Mouse (Mus musculus) hindbrain, embryonic 16.5 days (tissue): ENCODE data around the gene Adgrg1. TPM values are rescaled to one million over a fixed set of nuclear protein-coding genes. Genes with fewer than 3 reads are reported as not detected.
A peak's percentile ranks its signal among the peaks of the same experiment; 100 is the strongest.

Experiments
- ATAC-seq: fragments of 200-750 bp; cut with Nextera tagmentation; 2 replicates; pipeline ENCODE4 v1.8.0; 2017; ENCODE audit warnings: moderate TSS enrichment, moderate library complexity
- H3K27ac ChIP-seq: fragments of 300-500 bp; sonication (generic); 2 replicates; pipeline ENCODE4 v1.5.1; 2014; ENCODE audit warnings: low read depth, mild to moderate bottlenecking, control low read depth, low read length, moderate library complexity
- H3K27me3 ChIP-seq: fragments of 300-500 bp; sonication (generic); replicated peaks from 2 replicates; pipeline ENCODE4 v1.6.1; 2014; ENCODE audit warnings: low read length; ENCODE audit not compliant: control insufficient read depth, insufficient read depth
- H3K36me3 ChIP-seq: fragments of 300-500 bp; sonication (generic); 2 replicates; pipeline ENCODE4 v1.6.1; 2014; ENCODE audit warnings: mild to moderate bottlenecking, low read length, moderate library complexity, mixed read lengths; ENCODE audit not compliant: control insufficient read depth, insufficient read depth
- H3K4me1 ChIP-seq: fragments of 300-500 bp; sonication (generic); 2 replicates; pipeline ENCODE4 v1.6.1; 2014; ENCODE audit warnings: low read depth, low read length; ENCODE audit not compliant: control insufficient read depth, insufficient read depth
- H3K4me2 ChIP-seq: fragments of 300-500 bp; sonication (generic); 2 replicates; pipeline ENCODE4 v1.6.1; 2014; ENCODE audit warnings: mild to moderate bottlenecking, low read length, control low read depth, moderate library complexity
- H3K4me3 ChIP-seq: fragments of 300-500 bp; sonication (generic); 2 replicates; pipeline ENCODE4 v1.5.1; 2014; ENCODE audit warnings: mild to moderate bottlenecking, low read length, control low read depth, moderate library complexity
- H3K9ac ChIP-seq: fragments of 300-500 bp; sonication (generic); 2 replicates; pipeline ENCODE4 v1.6.1; 2014; ENCODE audit warnings: low read depth, mild to moderate bottlenecking, control low read depth, low read length, moderate library complexity
- H3K9me3 ChIP-seq: fragments of 300-500 bp; sonication (generic); 2 replicates; pipeline ENCODE4 v1.6.1; 2014; ENCODE audit warnings: mild to moderate bottlenecking, low read length, moderate library complexity; ENCODE audit not compliant: control insufficient read depth
- WGBS: fragments of 180-500 bp; shearing (Covaris S2); extraction: QIAGEN DNeasy Blood & Tissue Kit; methylation state at CpG from one replicate; pipeline ENCODE4 v1.1.7; 2014; 5-methylcytosine and 5-hydroxymethylcytosine counted together
- polyA plus RNA-seq: library from polyadenylated mRNA; unstranded; fragments of >200 nt; fragmentation: Nextera tagmentation; extraction: Ambion mirVana; gene quantifications from 2 replicates; pipeline ENCODE4 v1.2.1, GENCODE M21; 2015

Gene Adgrg1
- polyA plus RNA-seq, 1 experiment from 2014 or later, result 112 TPM

DNA sequence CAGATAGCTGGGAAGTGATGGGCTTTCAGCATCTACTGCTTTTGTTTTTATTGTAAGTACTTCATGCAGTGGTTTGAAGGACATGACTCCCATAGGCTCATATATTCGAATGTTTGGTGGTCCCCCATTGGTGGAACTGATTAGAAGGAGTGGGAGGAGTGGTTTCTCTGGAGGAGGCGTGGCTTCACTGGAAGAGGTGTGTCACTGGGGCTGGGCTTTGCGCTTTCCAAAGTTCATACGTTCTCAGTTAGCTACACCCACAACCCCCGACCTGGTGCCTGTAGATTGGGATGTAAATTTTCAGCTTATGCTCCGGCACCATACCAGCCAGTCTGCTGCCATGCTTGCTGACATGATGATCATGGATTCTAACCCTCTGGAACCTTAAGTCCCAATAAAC lies 79.9 kb downstream of the Adgrg1 start:
- WGBS, result 62% methylated on average over 6 of the region's 6 CpGs
- ATAC-seq, result no peak

DNA sequence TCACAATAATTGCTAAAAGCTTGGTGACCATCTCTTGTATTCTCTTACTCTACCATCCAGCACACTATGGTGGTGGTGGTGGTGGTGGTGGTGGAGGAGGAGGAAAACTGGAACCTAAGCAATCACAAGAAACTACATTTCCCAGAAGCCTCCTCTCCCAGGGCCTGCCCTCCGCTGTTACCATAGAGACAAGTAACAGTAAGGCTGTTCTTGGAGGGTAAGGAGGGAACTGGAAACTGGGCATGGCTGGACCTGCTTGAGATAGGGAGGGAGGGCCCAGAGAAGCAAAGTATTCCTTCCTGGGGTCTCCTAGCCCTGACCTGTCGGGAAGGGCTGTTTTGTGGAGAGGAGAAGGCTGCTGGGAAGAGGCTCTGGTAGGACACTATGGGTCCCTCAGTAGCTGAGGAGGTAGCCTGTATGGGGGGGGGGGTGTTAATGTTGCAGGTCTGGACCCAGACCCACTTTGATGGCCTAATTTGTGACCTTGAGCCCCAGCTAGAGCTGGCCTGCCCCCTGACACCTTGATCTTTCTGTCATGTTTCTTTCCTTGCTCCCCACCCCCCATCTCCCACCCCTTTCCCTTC lies 80.5 kb downstream of the Adgrg1 start, which contains the start of gene Drc7:
Gene Drc7 (plus strand): TSS at position 177 of the 584 bp plus-strand sequence.
- no peaks in the 10 kb centered on the region for H3K9me3 ChIP-seq
- H3K4me2 ChIP-seq, result peak within 1 kb of the TSS; percentile 14
- peak; percentile 87 for ATAC-seq
- no peaks in the 10 kb centered on the region for H3K36me3 ChIP-seq
- no peak within 1 kb of the TSS for H3K27ac ChIP-seq
- WGBS, result 25% methylated on average over 2 of the region's 2 CpGs
- H3K9ac ChIP-seq, result no peak within 1 kb of the TSS
- no peaks in the 10 kb centered on the region for H3K4me1 ChIP-seq
- no peaks in the 10 kb centered on the region for H3K27me3 ChIP-seq
- peak within 1 kb of the TSS; percentile 4; the same call in 1 of the 2 replicates for H3K4me3 ChIP-seq

More for the DNA sequence above, 79.9 kb downstream of the Adgrg1 start:
- Histone ChIP-seq H3K9me3 (no peaks in the 10 kb centered on the region), H3K27ac (no peak overlapping the region), H3K4me2 (no peak overlapping the region), H3K9ac (no peak overlapping the region), H3K36me3 (no peaks in the 10 kb centered on the region), H3K27me3 (no peaks in the 10 kb centered on the region), H3K4me1 (no peaks in the 10 kb centered on the region), H3K4me3 (no peak overlapping the region)

DNA sequence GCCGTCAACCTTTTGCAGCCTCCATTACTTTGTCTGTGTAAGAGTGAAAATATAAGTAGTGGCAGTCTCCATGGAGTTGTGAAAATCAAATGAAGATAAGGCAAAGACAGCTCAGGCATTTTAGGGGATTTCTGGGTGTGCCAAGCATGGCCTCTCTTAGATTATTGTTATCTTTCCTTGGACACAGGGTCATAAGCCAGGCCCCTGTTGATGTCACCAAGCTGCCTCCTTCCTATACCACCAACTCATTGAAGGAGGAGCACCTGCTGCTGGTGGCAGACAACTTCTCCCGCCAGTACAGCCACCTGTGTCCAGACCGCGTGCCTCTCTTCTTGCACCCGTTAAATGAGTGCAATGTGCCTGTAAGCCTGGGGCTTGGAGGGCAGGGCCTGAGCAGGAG lies 81.9 kb downstream of the Adgrg1 start:
- no peaks in the 10 kb centered on the region for H3K4me1 ChIP-seq

DNA sequence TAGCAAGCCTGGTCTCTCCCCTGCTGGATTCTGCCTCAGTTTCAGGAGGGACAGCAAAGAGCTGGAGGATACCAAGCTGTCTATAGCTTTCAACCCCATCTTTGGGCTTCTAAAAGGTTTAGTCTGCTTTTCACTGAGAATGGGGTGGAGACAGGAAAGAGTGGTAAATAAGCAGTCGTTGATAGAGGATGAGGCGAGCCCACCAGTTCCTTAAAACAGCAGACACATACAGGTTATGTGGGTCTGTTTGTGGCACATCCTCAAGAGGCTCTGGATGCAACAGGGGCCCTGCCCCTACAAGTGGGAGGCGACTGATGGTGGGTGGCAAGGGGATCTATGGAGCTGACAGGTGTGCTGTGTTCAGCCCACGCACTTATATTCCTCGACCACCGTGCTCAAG lies 84.1 kb downstream of the Adgrg1 start:
- WGBS, result 82% methylated on average over 6 of the region's 6 CpGs
- H3K4me3 ChIP-seq, result no peak overlapping the region
- no peaks in the 10 kb centered on the region for H3K4me1 ChIP-seq
- H3K4me2 ChIP-seq, result no peak overlapping the region
- H3K9me3 ChIP-seq, result no peaks in the 10 kb centered on the region
- H3K9ac ChIP-seq, result no peak overlapping the region
- H3K27me3 ChIP-seq, result no peaks in the 10 kb centered on the region
- H3K36me3 ChIP-seq, result no peaks in the 10 kb centered on the region
- ATAC-seq, result no peak
- no peak overlapping the region for H3K27ac ChIP-seq

More for the DNA sequence above, 81.9 kb downstream of the Adgrg1 start:
- Histone ChIP-seq H3K4me3 (no peak overlapping the region), H3K4me2 (no peak overlapping the region), H3K36me3 (no peaks in the 10 kb centered on the region), H3K27ac (no peak overlapping the region), H3K9me3 (no peaks in the 10 kb centered on the region), H3K27me3 (no peaks in the 10 kb centered on the region), H3K9ac (no peak overlapping the region)
- ATAC-seq, result no peak
- WGBS, result 95% methylated on average over 5 of the region's 5 CpGs

DNA sequence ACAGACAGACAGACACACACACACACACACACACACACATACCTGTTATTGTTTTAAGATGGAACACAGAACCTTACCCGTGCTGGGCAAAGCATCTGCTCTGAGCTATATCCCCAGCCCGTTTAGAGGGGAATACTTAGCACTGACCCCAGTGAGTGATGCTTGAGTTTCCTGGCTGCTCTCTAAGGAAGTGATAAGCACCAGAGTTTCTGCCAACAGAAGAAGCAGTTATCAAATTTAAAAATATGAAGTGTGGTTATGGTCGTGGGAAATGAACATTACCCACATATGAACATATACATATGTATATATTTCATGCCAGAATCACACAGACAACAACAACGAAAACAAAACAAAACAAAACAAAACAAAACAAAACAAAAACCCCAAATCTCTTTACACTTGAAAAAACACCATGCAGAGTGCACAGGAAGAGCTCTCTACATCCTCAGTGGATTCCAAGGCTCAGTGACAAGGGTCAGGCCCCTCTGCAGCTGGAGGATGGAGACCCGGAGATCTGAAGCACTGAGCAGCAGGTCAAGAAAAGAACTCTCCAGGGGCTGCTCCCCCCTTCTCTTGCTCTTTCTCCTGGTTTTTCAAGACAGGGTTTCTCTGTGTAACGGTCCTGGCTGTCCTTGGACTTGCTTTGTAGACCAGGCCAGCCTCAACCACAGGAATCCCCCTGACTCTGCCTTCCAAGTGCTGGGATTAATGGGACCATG lies 85.4 kb downstream of the Adgrg1 start:
- 67% methylated on average over 6 of the region's 6 CpGs for WGBS
- H3K9me3 ChIP-seq, result no peaks in the 10 kb centered on the region
- no peak for ATAC-seq

More for the DNA sequence above, 85.4 kb downstream of the Adgrg1 start:
- no peaks in the 10 kb centered on the region for H3K4me1 ChIP-seq
- H3K9ac ChIP-seq, result no peak overlapping the region
- H3K27me3 ChIP-seq, result no peaks in the 10 kb centered on the region
- H3K4me3 ChIP-seq, result no peak overlapping the region
- H3K36me3 ChIP-seq, result no peaks in the 10 kb centered on the region
- H3K4me2 ChIP-seq, result no peak overlapping the region
- no peak overlapping the region for H3K27ac ChIP-seq

Other genes with a start within 250 kb of the Adgrg1 start
- gene Ccl22, start 229.2 kb upstream of the Adgrg1 start, polyA plus RNA-seq, result not detected in 2 replicates
- 61.2 and 62.0 TPM in 2 replicates for gene Cx3cl1, start 202.7 kb upstream of the Adgrg1 start, polyA plus RNA-seq
- gene Ccl17, start 164.3 kb upstream of the Adgrg1 start, polyA plus RNA-seq, result 0.79 and 0.80 TPM in 2 replicates
- 67.7 and 69.8 TPM in 2 replicates for gene Coq9, start 136.4 kb upstream of the Adgrg1 start, polyA plus RNA-seq
- 190 and 191 TPM in 2 replicates for gene Ciapin1, start 136.4 kb upstream of the Adgrg1 start, polyA plus RNA-seq
- gene Polr2c, start 117.3 kb upstream of the Adgrg1 start, polyA plus RNA-seq, result 109 and 119 TPM in 2 replicates
- 91.1 and 95.5 TPM in 2 replicates for gene Dok4, start 98.4 kb upstream of the Adgrg1 start, polyA plus RNA-seq
- 5.7 and 6.9 TPM in 2 replicates for gene Ccdc102a, start 56.7 kb upstream of the Adgrg1 start, polyA plus RNA-seq
- 0.05 and 0.09 TPM in 2 replicates for gene Adgrg5, start 51.1 kb upstream of the Adgrg1 start, polyA plus RNA-seq
- gene Adgrg3, start 42.9 kb downstream of the Adgrg1 start, polyA plus RNA-seq, result 1.2 and 1.3 TPM in 2 replicates
- 3.1 and 3.2 TPM in 2 replicates for gene Drc7, start 80.4 kb downstream of the Adgrg1 start, polyA plus RNA-seq
- 47.0 and 48.4 TPM in 2 replicates for gene Katnb1, start 106.4 kb downstream of the Adgrg1 start, polyA plus RNA-seq
- 24.0 and 27.7 TPM in 2 replicates for gene Kifc3, start 228.1 kb downstream of the Adgrg1 start, polyA plus RNA-seq